Mouse (Mus musculus) ES-E14 (cell line): ENCODE measurements around the gene Gp1bb.

ENCODE experiments used
- HCFC1 ChIP-seq: IDR thresholded peaks from 2 replicates; pipeline ENCODE4 v1.6.1; 2012; ENCODE audit warnings: low read length, inconsistent platforms, borderline replicate concordance; ENCODE audit not compliant: insufficient read depth
- ZC3H11A ChIP-seq: IDR thresholded peaks from 2 replicates; pipeline ENCODE4 v1.6.1; 2012; ENCODE audit warnings: low read depth, mild to moderate bottlenecking, inconsistent platforms, low read length, borderline replicate concordance
- ZNF384 ChIP-seq: IDR thresholded peaks from 2 replicates; pipeline ENCODE4 v1.6.1; 2012; ENCODE audit warnings: low read depth, low read length, inconsistent platforms

GRCm38 (mm10) chr16:18642291-18642690 lies 20.1 kb upstream of the Gp1bb start:
- no peak for TF ChIP-seq ZC3H11A
- no peak for TF ChIP-seq ZNF384
- no peak for TF ChIP-seq HCFC1
